Mouse (Mus musculus) lung, postnatal 0 days (tissue): ENCODE results near the gene Cep152. TPM values are rescaled to one million over a fixed set of nuclear protein-coding genes. Genes with fewer than 3 reads are reported as not detected.

ENCODE experiments used
- ATAC-seq: fragments of 200-750 bp; cut with Nextera tagmentation; 2 replicates; pipeline ENCODE4 v1.8.0; 2017; ENCODE audit warnings: moderate library complexity
- DNase-seq: peaks from one replicate; pipeline ENCODE4 v3.0.0-alpha.2; 2016; ENCODE audit warnings: low spot score
- H3K27ac ChIP-seq: fragments of 300-500 bp; sonication (generic); 2 replicates; pipeline ENCODE4 v1.5.1; 2014; ENCODE audit warnings: antibody characterized with exemption, mild to moderate bottlenecking, low read length, mixed read lengths
- H3K27me3 ChIP-seq: fragments of 300-500 bp; sonication (generic); replicated peaks from 2 replicates; pipeline ENCODE4 v1.6.1; 2014; ENCODE audit warnings: low read length, mixed read lengths; ENCODE audit not compliant: insufficient read depth
- H3K36me3 ChIP-seq: fragments of 300-500 bp; sonication (generic); 2 replicates; pipeline ENCODE4 v1.6.1; 2014; ENCODE audit warnings: low read length, mixed read lengths; ENCODE audit not compliant: insufficient read depth
- H3K4me1 ChIP-seq: fragments of 300-500 bp; sonication (generic); 2 replicates; pipeline ENCODE4 v1.6.1; 2014; ENCODE audit warnings: antibody characterized with exemption, low read depth, low read length, mixed read lengths; ENCODE audit not compliant: insufficient read depth
- H3K4me2 ChIP-seq: fragments of 300-500 bp; sonication (generic); replicated peaks from 2 replicates; pipeline ENCODE4 v1.6.1; 2014; ENCODE audit warnings: low read depth, mild to moderate bottlenecking, low read length, moderate library complexity, mixed read lengths
- H3K4me3 ChIP-seq: fragments of 300-500 bp; sonication (generic); 2 replicates; pipeline ENCODE4 v1.5.1; 2014; ENCODE audit warnings: low read depth, low read length
- H3K9ac ChIP-seq: fragments of 300-500 bp; sonication (generic); replicated peaks from 2 replicates; pipeline ENCODE4 v1.6.1; 2014; ENCODE audit warnings: low read depth, mild to moderate bottlenecking
- H3K9me3 ChIP-seq: fragments of 300-500 bp; sonication (generic); 2 replicates; pipeline ENCODE4 v1.6.1; 2016; ENCODE audit warnings: low read length, mixed read lengths
- CTCF ChIP-seq: IDR thresholded peaks from 2 replicates; pipeline ENCODE4 v1.5.1; 2016; ENCODE audit warnings: antibody characterized with exemption, mild to moderate bottlenecking
- EP300 ChIP-seq: IDR thresholded peaks from 2 replicates; pipeline ENCODE4 v1.6.1; 2016; ENCODE audit warnings: antibody characterized with exemption, mild to moderate bottlenecking, control low read depth
- WGBS: fragments of 180-500 bp; shearing (Covaris S2); extraction: QIAGEN DNeasy Blood & Tissue Kit; methylation state at CpG from one replicate; pipeline ENCODE4 v1.1.7; 2014; 5-methylcytosine and 5-hydroxymethylcytosine counted together
- polyA plus RNA-seq: library from polyadenylated mRNA; unstranded; fragments of >200 nt; fragmentation: Nextera tagmentation; extraction: Ambion mirVana; gene quantifications from 2 replicates; pipeline ENCODE4 v1.2.1, GENCODE M21; 2015

Gene Cep152
- polyA plus RNA-seq, 1 experiment from 2014 or later, result 1.3 TPM

- no peaks in the 10 kb centered on the region for H3K9me3 ChIP-seq
- H3K36me3 ChIP-seq, result no peaks in the 10 kb centered on the region
- 61% methylated on average over 12 of the region's 12 CpGs for WGBS
- no peak overlapping the region for H3K4me2 ChIP-seq
- H3K4me1 ChIP-seq, result no peaks in the 10 kb centered on the region
- H3K9ac ChIP-seq, result no peak overlapping the region
- ATAC-seq, result no peak
- H3K27me3 ChIP-seq, result no peaks in the 10 kb centered on the region
- TF ChIP-seq EP300 (0 out of 2 replicates have a peak, but pooled peaks have one; percentile 25), CTCF (no peak)
- no peak overlapping the region for H3K27ac ChIP-seq
- no peak overlapping the region for H3K4me3 ChIP-seq
- DNase-seq, result no peak
These were observed 109.4 kb downstream of the Cep152 start for GRCm38 (mm10) chr2:125515291-125516057.

GRCm38 (mm10) chr2:125514391-125514790 is 110.5 kb downstream of the Cep152 start:
- 54% methylated on average over 3 of the region's 3 CpGs for WGBS
- no peak overlapping the region for H3K27ac ChIP-seq
- DNase-seq (no peak), ATAC-seq (no peak)
- no peaks in the 10 kb centered on the region for H3K4me1 ChIP-seq
- no peaks in the 10 kb centered on the region for H3K36me3 ChIP-seq
- H3K4me3 ChIP-seq, result no peak overlapping the region
- H3K9ac ChIP-seq, result no peak overlapping the region
- TF ChIP-seq EP300 (no peak), CTCF (no peak)
- no peaks in the 10 kb centered on the region for H3K9me3 ChIP-seq
- H3K27me3 ChIP-seq, result no peaks in the 10 kb centered on the region
- no peak overlapping the region for H3K4me2 ChIP-seq

Other genes with a start within 250 kb of the Cep152 start
- 0.33 and 0.68 TPM in 2 replicates for gene Gm9913, start 120.0 kb downstream of the Cep152 start, polyA plus RNA-seq
- gene Fbn1, start 117.1 kb downstream of the Cep152 start, polyA plus RNA-seq, result 23.6 and 25.7 TPM in 2 replicates
- 91.4 and 104 TPM in 2 replicates for gene Eid1, start 48.0 kb upstream of the Cep152 start, polyA plus RNA-seq
- gene Shc4, start 99.0 kb upstream of the Cep152 start, polyA plus RNA-seq, result 0.72 and 0.74 TPM in 2 replicates
- gene Secisbp2l, start 157.8 kb upstream of the Cep152 start, polyA plus RNA-seq, result 43.3 and 45.3 TPM in 2 replicates
- 27.1 and 30.5 TPM in 2 replicates for gene Galk2, start 234.0 kb upstream of the Cep152 start, polyA plus RNA-seq
- gene Cops2, start 234.0 kb upstream of the Cep152 start, polyA plus RNA-seq, result 36.0 and 41.1 TPM in 2 replicates